Mouse (Mus musculus): Measurements from ENCODE around the gene Cep72. TPM values are rescaled to one million over a fixed set of nuclear protein-coding genes. Genes with fewer than 3 reads are reported as not detected.
"Not testable (repeated sequence)": the region's sequence is repeated elsewhere in the genome, so short reads cannot be mapped to it uniquely, and the experiment has no call there.

Gene Cep72
- polyA plus RNA-seq, 1 experiment from 2014 or later = 10.3 TPM

GRCm38 (mm10) chr13:74017426-74017825, 44.7 kb downstream of the Cep72 start:
- WGBS = 85% methylated on average over 4 of the region's 4 CpGs
- Histone ChIP-seq H3K4me3 (replicated peaks; ENCODE audit: low read length) (no peak overlapping the region), H3K4me1 (replicated peaks; ENCODE audit: control insufficient read depth, insufficient read depth, low read length) (no peaks in the 10 kb centered on the region), H3K9me3 (ENCODE audit: control insufficient read depth, low read length) (no peaks in the 10 kb centered on the region), H3K4me2 (ENCODE audit: low read length) (no peak overlapping the region), H3K36me3 (ENCODE audit: control insufficient read depth, insufficient read depth) (no peaks in the 10 kb centered on the region), H3K27me3 (replicated peaks; ENCODE audit: control insufficient read depth, insufficient read depth, low read length) (no peaks in the 10 kb centered on the region), H3K9ac (replicated peaks; ENCODE audit: low read depth, low read length) (no peak overlapping the region), H3K27ac (ENCODE audit: low read length) (no peak overlapping the region)
- no peak for ATAC-seq

GRCm38 (mm10) chr13:74015908-74016307, 46.2 kb downstream of the Cep72 start:
- H3K27ac ChIP-seq (ENCODE audit: low read length) = no peak overlapping the region
- H3K9me3 ChIP-seq (ENCODE audit: control insufficient read depth, low read length) = no peaks in the 10 kb centered on the region
- H3K9ac ChIP-seq (replicated peaks; ENCODE audit: low read depth, low read length) = no peak overlapping the region
- H3K27me3 ChIP-seq (replicated peaks; ENCODE audit: control insufficient read depth, insufficient read depth, low read length) = no peaks in the 10 kb centered on the region
- no peak for ATAC-seq
- no peak overlapping the region for H3K4me3 ChIP-seq (replicated peaks; ENCODE audit: low read length)
- no peaks in the 10 kb centered on the region for H3K36me3 ChIP-seq (ENCODE audit: control insufficient read depth, insufficient read depth)
- 88% methylated on average over 4 of the region's 4 CpGs for WGBS
- peaks cover under 1% of the 10 kb centered on the region for H3K4me1 ChIP-seq (replicated peaks; ENCODE audit: control insufficient read depth, insufficient read depth, low read length)
- H3K4me2 ChIP-seq (ENCODE audit: low read length) = no peak overlapping the region

GRCm38 (mm10) chr13:74010678-74011077, 51.4 kb downstream of the Cep72 start:
- H3K4me2 ChIP-seq (ENCODE audit: low read length) = peak overlapping the region; percentile 62
- no peaks in the 10 kb centered on the region for H3K36me3 ChIP-seq (ENCODE audit: control insufficient read depth, insufficient read depth)
- no peaks in the 10 kb centered on the region for H3K9me3 ChIP-seq (ENCODE audit: control insufficient read depth, low read length)
- peak overlapping the region; percentile 67 for H3K27ac ChIP-seq (ENCODE audit: low read length)
- peak overlapping the region; percentile 49 for H3K9ac ChIP-seq (replicated peaks; ENCODE audit: low read depth, low read length)
- H3K27me3 ChIP-seq (replicated peaks; ENCODE audit: control insufficient read depth, insufficient read depth, low read length) = no peaks in the 10 kb centered on the region
- peaks cover 4% of the 10 kb centered on the region for H3K4me1 ChIP-seq (replicated peaks; ENCODE audit: control insufficient read depth, insufficient read depth, low read length)
- ATAC-seq = peak; percentile 32
- 10% methylated on average over 3 of the region's 3 CpGs for WGBS
- peak overlapping the region; percentile 66 for H3K4me3 ChIP-seq (replicated peaks; ENCODE audit: low read length)

- peak; percentile 54 for ATAC-seq
These were observed 52.1 kb downstream of the Cep72 start for GRCm38 (mm10) chr13:74009791-74010614.

GRCm38 (mm10) chr13:74008948-74009718, 53.0 kb downstream of the Cep72 start, which contains the start of gene Tppp:
Gene Tppp (plus strand): TSS chr13:74009407.
- under 1% methylated on average over 55 of the region's 56 CpGs for WGBS
- H3K36me3 ChIP-seq (ENCODE audit: control insufficient read depth, insufficient read depth) = no peaks in the 10 kb centered on the region
- peaks cover 4% of the 10 kb centered on the region for H3K4me1 ChIP-seq (replicated peaks; ENCODE audit: control insufficient read depth, insufficient read depth, low read length)
- peak within 1 kb of the TSS; percentile 62 for H3K4me2 ChIP-seq (ENCODE audit: low read length)
- H3K9me3 ChIP-seq (ENCODE audit: control insufficient read depth, low read length) = no peaks in the 10 kb centered on the region
- H3K9ac ChIP-seq (replicated peaks; ENCODE audit: low read depth, low read length) = peak within 1 kb of the TSS; percentile 49
- peak; percentile 93 for ATAC-seq
- H3K27me3 ChIP-seq (replicated peaks; ENCODE audit: control insufficient read depth, insufficient read depth, low read length) = no peaks in the 10 kb centered on the region
- peak within 1 kb of the TSS; percentile 67 for H3K27ac ChIP-seq (ENCODE audit: low read length)
- H3K4me3 ChIP-seq (replicated peaks; ENCODE audit: low read length) = peak within 1 kb of the TSS; percentile 66

More at GRCm38 (mm10) chr13:74009791-74010614, 52.1 kb downstream of the Cep72 start:
- Histone ChIP-seq H3K36me3 (ENCODE audit: control insufficient read depth, insufficient read depth) (no peaks in the 10 kb centered on the region), H3K9me3 (ENCODE audit: control insufficient read depth, low read length) (no peaks in the 10 kb centered on the region), H3K4me1 (replicated peaks; ENCODE audit: control insufficient read depth, insufficient read depth, low read length) (peaks cover 4% of the 10 kb centered on the region), H3K27me3 (replicated peaks; ENCODE audit: control insufficient read depth, insufficient read depth, low read length) (no peaks in the 10 kb centered on the region), H3K27ac (ENCODE audit: low read length) (peak overlapping the region; percentile 67), H3K9ac (replicated peaks; ENCODE audit: low read depth, low read length) (peak overlapping the region; percentile 49), H3K4me2 (ENCODE audit: low read length) (peak overlapping the region; percentile 62), H3K4me3 (replicated peaks; ENCODE audit: low read length) (peak overlapping the region; percentile 66)
- under 1% methylated on average over 55 of the region's 55 CpGs for WGBS

- not testable (repeated sequence) for H3K9me3 ChIP-seq (ENCODE audit: control insufficient read depth, low read length); H3K27ac ChIP-seq (ENCODE audit: low read length); H3K4me3 ChIP-seq (replicated peaks; ENCODE audit: low read length); H3K4me1 ChIP-seq (replicated peaks; ENCODE audit: control insufficient read depth, insufficient read depth, low read length); ATAC-seq; H3K9ac ChIP-seq (replicated peaks; ENCODE audit: low read depth, low read length); H3K4me2 ChIP-seq (ENCODE audit: low read length); H3K27me3 ChIP-seq (replicated peaks; ENCODE audit: control insufficient read depth, insufficient read depth, low read length); H3K36me3 ChIP-seq (ENCODE audit: control insufficient read depth, insufficient read depth)
- WGBS = 84% methylated on average over 2 of the region's 2 CpGs
These were observed 53.9 kb downstream of the Cep72 start for GRCm38 (mm10) chr13:74008216-74008615.

GRCm38 (mm10) chr13:74006881-74007280, 55.2 kb downstream of the Cep72 start:
- not testable (repeated sequence) for ATAC-seq; H3K4me1 ChIP-seq (replicated peaks; ENCODE audit: control insufficient read depth, insufficient read depth, low read length); H3K36me3 ChIP-seq (ENCODE audit: control insufficient read depth, insufficient read depth); H3K9ac ChIP-seq (replicated peaks; ENCODE audit: low read depth, low read length); H3K27ac ChIP-seq (ENCODE audit: low read length); H3K9me3 ChIP-seq (ENCODE audit: control insufficient read depth, low read length); H3K27me3 ChIP-seq (replicated peaks; ENCODE audit: control insufficient read depth, insufficient read depth, low read length); H3K4me3 ChIP-seq (replicated peaks; ENCODE audit: low read length); H3K4me2 ChIP-seq (ENCODE audit: low read length)
- WGBS = 89% methylated on average over 4 of the region's 4 CpGs

- 73% methylated on average over 4 of the region's 4 CpGs for WGBS
- no peak overlapping the region for H3K4me3 ChIP-seq (replicated peaks; ENCODE audit: low read length)
- no peak overlapping the region for H3K4me2 ChIP-seq (ENCODE audit: low read length)
- H3K4me1 ChIP-seq (replicated peaks; ENCODE audit: control insufficient read depth, insufficient read depth, low read length) = no peaks in the 10 kb centered on the region
- no peak overlapping the region for H3K9ac ChIP-seq (replicated peaks; ENCODE audit: low read depth, low read length)
- no peak overlapping the region for H3K27ac ChIP-seq (ENCODE audit: low read length)
- no peaks in the 10 kb centered on the region for H3K36me3 ChIP-seq (ENCODE audit: control insufficient read depth, insufficient read depth)
- ATAC-seq = no peak
- peaks cover 2% of the 10 kb centered on the region; the same call in 1 of the 2 replicates for H3K27me3 ChIP-seq (replicated peaks; ENCODE audit: control insufficient read depth, insufficient read depth, low read length)
- H3K9me3 ChIP-seq (ENCODE audit: control insufficient read depth, low read length) = no peaks in the 10 kb centered on the region
These were observed 60.6 kb downstream of the Cep72 start for GRCm38 (mm10) chr13:74001492-74001891.

GRCm38 (mm10) chr13:74000961-74001360, 61.1 kb downstream of the Cep72 start:
- H3K27me3 ChIP-seq (replicated peaks; ENCODE audit: control insufficient read depth, insufficient read depth, low read length) = peaks cover 2% of the 10 kb centered on the region; the same call in 1 of the 2 replicates
- no peaks in the 10 kb centered on the region for H3K4me1 ChIP-seq (replicated peaks; ENCODE audit: control insufficient read depth, insufficient read depth, low read length)
- no peak overlapping the region for H3K27ac ChIP-seq (ENCODE audit: low read length)
- no peaks in the 10 kb centered on the region for H3K36me3 ChIP-seq (ENCODE audit: control insufficient read depth, insufficient read depth)
- no peak overlapping the region for H3K4me3 ChIP-seq (replicated peaks; ENCODE audit: low read length)
- WGBS = 86% methylated on average over 6 of the region's 6 CpGs
- ATAC-seq = no peak
- no peak overlapping the region for H3K9ac ChIP-seq (replicated peaks; ENCODE audit: low read depth, low read length)
- H3K4me2 ChIP-seq (ENCODE audit: low read length) = no peak overlapping the region
- H3K9me3 ChIP-seq (ENCODE audit: control insufficient read depth, low read length) = no peaks in the 10 kb centered on the region

Data from forebrain, embryonic 16.5 days (tissue).